Mouse (Mus musculus): ENCODE measurements at regions not wholly inside any gene's neighbourhood (a gene's known extent, or its start where the extent isn't known, plus 50 kb on each side); places are given as distances from the start of the nearest gene placed in this dataset.
"Not testable (repeated sequence)": the region's sequence is repeated elsewhere in the genome, so short reads cannot be mapped to it uniquely, and the experiment has no call there.

DNA sequence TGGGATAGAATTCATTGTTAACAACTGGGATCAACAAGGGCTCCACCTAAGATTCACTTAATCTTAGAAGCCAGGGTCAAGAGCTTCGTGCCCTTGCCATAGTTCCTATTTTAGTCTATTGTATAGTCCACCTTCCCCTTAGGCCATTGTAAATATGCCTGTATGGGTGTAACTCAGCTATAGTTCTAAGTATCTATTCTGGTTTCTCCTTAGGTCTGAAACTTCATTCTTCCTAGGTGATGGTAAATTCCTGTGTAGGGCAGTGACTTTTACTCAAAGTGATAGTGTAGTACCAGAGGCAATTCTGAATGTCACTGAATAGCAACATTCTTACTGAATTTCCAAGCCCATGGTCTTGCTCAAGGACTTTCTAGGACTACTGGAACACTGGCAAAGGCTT, 989.4 kb downstream of the Ankrd7 start:
- H3K27me3 ChIP-seq (ENCODE audit: insufficient read depth, low read length); H3K9me3 ChIP-seq (ENCODE audit: low read length); H3K4me3 ChIP-seq (replicated peaks; ENCODE audit: low read length); H3K36me3 ChIP-seq (ENCODE audit: insufficient read depth, low read length): not testable (repeated sequence)
- H3K4me1 ChIP-seq (replicated peaks; ENCODE audit: low read depth, low read length) = peaks cover 12% of the 10 kb centered on the region

- no peak for TF ChIP-seq CTCF (conservative IDR thresholded peaks at IDR 0.05; ENCODE audit: low read length)
- TF ChIP-seq NANOG (IDR thresholded peaks at IDR 0.05; ENCODE audit: borderline replicate concordance, low read length) = peak; percentile 69; the same call in 1 of the 2 replicates
- Histone ChIP-seq H3K4me3 (replicated peaks; ENCODE audit: low read length) (no peak overlapping the region), H3K27me3 (ENCODE audit: insufficient read depth, low read length) (no peaks in the 10 kb centered on the region), H3K4me1 (replicated peaks; ENCODE audit: low read depth, low read length) (peaks cover 8% of the 10 kb centered on the region; the same call in 1 of the 2 replicates), H3K36me3 (ENCODE audit: insufficient read depth, low read length) (no peaks in the 10 kb centered on the region), H3K9me3 (ENCODE audit: low read length) (no peaks in the 10 kb centered on the region)
These were observed 998.0 kb downstream of the Ankrd7 start for GRCm38 (mm10) chr6:19864101-19864500.

DNA sequence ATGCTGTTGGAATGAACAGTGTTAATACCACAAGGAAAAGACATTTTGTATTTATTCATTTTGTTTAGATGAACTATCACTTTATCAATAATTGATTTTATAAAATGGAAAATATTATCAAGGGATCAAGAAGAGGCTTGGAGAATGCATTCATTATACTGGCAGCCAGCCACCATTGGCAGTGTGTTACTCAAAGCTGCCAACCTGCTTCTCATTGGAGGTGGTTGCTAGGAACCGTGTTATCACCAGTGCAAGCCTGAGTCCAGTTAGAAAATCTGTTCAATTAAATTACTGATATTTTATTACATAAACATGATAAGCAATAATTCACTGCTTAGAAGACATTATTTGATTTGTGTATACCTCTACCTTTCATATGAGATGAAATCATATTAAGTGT, 1003.6 kb downstream of the Ankrd7 start:
- Histone ChIP-seq H3K36me3 (ENCODE audit: insufficient read depth, low read length) (no peaks in the 10 kb centered on the region), H3K9me3 (ENCODE audit: low read length) (no peaks in the 10 kb centered on the region), H3K4me3 (replicated peaks; ENCODE audit: low read length) (no peak overlapping the region), H3K27me3 (ENCODE audit: insufficient read depth, low read length) (no peaks in the 10 kb centered on the region), H3K4me1 (replicated peaks; ENCODE audit: low read depth, low read length) (no peaks in the 10 kb centered on the region)
- TF ChIP-seq CTCF (conservative IDR thresholded peaks at IDR 0.05; ENCODE audit: low read length) = no peak
- no peak for TF ChIP-seq POU5F1 (IDR thresholded peaks at IDR 0.05; ENCODE audit: borderline replicate concordance, low read length)
- TF ChIP-seq NANOG (IDR thresholded peaks at IDR 0.05; ENCODE audit: borderline replicate concordance, low read length) = no peak

GRCm38 (mm10) chr6:19911181-19911580, 1045.1 kb downstream of the Ankrd7 start:
- Histone ChIP-seq H3K27me3 (ENCODE audit: insufficient read depth, low read length) (no peaks in the 10 kb centered on the region), H3K9me3 (ENCODE audit: low read length) (no peaks in the 10 kb centered on the region), H3K4me3 (replicated peaks; ENCODE audit: low read length) (no peak overlapping the region), H3K36me3 (ENCODE audit: insufficient read depth, low read length) (no peaks in the 10 kb centered on the region), H3K4me1 (replicated peaks; ENCODE audit: low read depth, low read length) (no peaks in the 10 kb centered on the region)
- TF ChIP-seq NANOG (IDR thresholded peaks at IDR 0.05; ENCODE audit: borderline replicate concordance, low read length) (no peak), POU5F1 (IDR thresholded peaks at IDR 0.05; ENCODE audit: borderline replicate concordance, low read length) (no peak), CTCF (conservative IDR thresholded peaks at IDR 0.05; ENCODE audit: low read length) (no peak)

GRCm38 (mm10) chr6:19941784-19942183, 1075.7 kb downstream of the Ankrd7 start:
- not testable (repeated sequence) for H3K4me1 ChIP-seq (replicated peaks; ENCODE audit: low read depth, low read length); H3K4me3 ChIP-seq (replicated peaks; ENCODE audit: low read length); H3K36me3 ChIP-seq (ENCODE audit: insufficient read depth, low read length); H3K9me3 ChIP-seq (ENCODE audit: low read length); H3K27me3 ChIP-seq (ENCODE audit: insufficient read depth, low read length)

- TF ChIP-seq CTCF (conservative IDR thresholded peaks at IDR 0.05; ENCODE audit: low read length) (no peak), NANOG (IDR thresholded peaks at IDR 0.05; ENCODE audit: borderline replicate concordance, low read length) (no peak), POU5F1 (IDR thresholded peaks at IDR 0.05; ENCODE audit: borderline replicate concordance, low read length) (no peak)
- H3K27me3 ChIP-seq (ENCODE audit: insufficient read depth, low read length) = no peaks in the 10 kb centered on the region
- no peak overlapping the region for H3K4me3 ChIP-seq (replicated peaks; ENCODE audit: low read length)
- H3K4me1 ChIP-seq (replicated peaks; ENCODE audit: low read depth, low read length) = no peaks in the 10 kb centered on the region
- H3K36me3 ChIP-seq (ENCODE audit: insufficient read depth, low read length) = no peaks in the 10 kb centered on the region
- peaks cover 5% of the 10 kb centered on the region; the same call in 1 of the 2 replicates for H3K9me3 ChIP-seq (ENCODE audit: low read length)
These were observed 1078.2 kb downstream of the Ankrd7 start for GRCm38 (mm10) chr6:19944334-19944733.

GRCm38 (mm10) chr6:19945693-19946092, 1079.6 kb downstream of the Ankrd7 start:
- TF ChIP-seq CTCF (conservative IDR thresholded peaks at IDR 0.05; ENCODE audit: low read length) (no peak), POU5F1 (IDR thresholded peaks at IDR 0.05; ENCODE audit: borderline replicate concordance, low read length) (no peak), NANOG (IDR thresholded peaks at IDR 0.05; ENCODE audit: borderline replicate concordance, low read length) (no peak)
- H3K27me3 ChIP-seq (ENCODE audit: insufficient read depth, low read length) = no peaks in the 10 kb centered on the region
- no peaks in the 10 kb centered on the region for H3K36me3 ChIP-seq (ENCODE audit: insufficient read depth, low read length)
- no peaks in the 10 kb centered on the region for H3K9me3 ChIP-seq (ENCODE audit: low read length)
- no peak overlapping the region for H3K4me3 ChIP-seq (replicated peaks; ENCODE audit: low read length)
- H3K4me1 ChIP-seq (replicated peaks; ENCODE audit: low read depth, low read length) = no peaks in the 10 kb centered on the region

DNA sequence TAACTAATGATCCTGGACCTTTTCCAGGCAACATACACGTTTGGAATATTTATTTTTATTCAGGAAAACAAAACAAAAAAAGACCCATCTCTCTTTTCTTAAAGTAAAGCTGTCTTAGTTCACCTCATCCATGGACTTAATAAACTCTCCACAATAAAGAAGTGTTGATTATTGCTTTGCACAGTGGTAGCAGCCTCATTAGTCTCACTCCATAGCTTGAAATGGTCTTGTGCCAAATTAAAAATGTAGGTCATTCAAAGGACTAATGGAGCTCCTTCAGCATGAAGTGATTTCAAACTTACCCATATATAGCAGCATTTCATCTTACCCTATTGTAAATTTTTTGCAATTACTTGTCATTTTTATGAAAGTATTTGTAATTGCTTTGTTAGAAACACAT, 1109.8 kb downstream of the Ankrd7 start:
- no peak overlapping the region for H3K4me3 ChIP-seq (replicated peaks; ENCODE audit: low read length)
- TF ChIP-seq CTCF (conservative IDR thresholded peaks at IDR 0.05; ENCODE audit: low read length) = no peak
- no peak for TF ChIP-seq NANOG (IDR thresholded peaks at IDR 0.05; ENCODE audit: borderline replicate concordance, low read length)
- no peaks in the 10 kb centered on the region for H3K36me3 ChIP-seq (ENCODE audit: insufficient read depth, low read length)
- no peaks in the 10 kb centered on the region for H3K9me3 ChIP-seq (ENCODE audit: low read length)
- H3K27me3 ChIP-seq (ENCODE audit: insufficient read depth, low read length) = no peaks in the 10 kb centered on the region
- H3K4me1 ChIP-seq (replicated peaks; ENCODE audit: low read depth, low read length) = no peaks in the 10 kb centered on the region

- Histone ChIP-seq H3K4me1 (replicated peaks; ENCODE audit: low read depth, low read length) (no peaks in the 10 kb centered on the region), H3K4me3 (replicated peaks; ENCODE audit: low read length) (no peak overlapping the region), H3K36me3 (ENCODE audit: insufficient read depth, low read length) (no peaks in the 10 kb centered on the region), H3K27me3 (ENCODE audit: insufficient read depth, low read length) (no peaks in the 10 kb centered on the region), H3K9me3 (ENCODE audit: low read length) (no peaks in the 10 kb centered on the region)
- TF ChIP-seq POU5F1 (IDR thresholded peaks at IDR 0.05; ENCODE audit: borderline replicate concordance, low read length) (no peak), NANOG (IDR thresholded peaks at IDR 0.05; ENCODE audit: borderline replicate concordance, low read length) (no peak), CTCF (conservative IDR thresholded peaks at IDR 0.05; ENCODE audit: low read length) (no peak)
These were observed 1125.7 kb downstream of the Ankrd7 start for GRCm38 (mm10) chr6:19991829-19992228.

Measured in E14TG2a.4 (cell line).